Mouse (Mus musculus) naive thymus-derived CD4-positive, alpha-beta T cell, adult 5 months (primary cell): ENCODE data around the gene Cdc37l1. TPM values are rescaled to one million over a fixed set of nuclear protein-coding genes. Genes with fewer than 3 reads are reported as not detected.

ENCODE experiments used
- polyA plus RNA-seq: library from polyadenylated mRNA; unstranded; fragments of 100-300 nt; shearing (Covaris generic); gene quantifications from one replicate; pipeline ENCODE4 v1.2.1, GENCODE M21; 2017

Cdc37l1 gene
- polyA plus RNA-seq: 57.6 TPM

DNA sequence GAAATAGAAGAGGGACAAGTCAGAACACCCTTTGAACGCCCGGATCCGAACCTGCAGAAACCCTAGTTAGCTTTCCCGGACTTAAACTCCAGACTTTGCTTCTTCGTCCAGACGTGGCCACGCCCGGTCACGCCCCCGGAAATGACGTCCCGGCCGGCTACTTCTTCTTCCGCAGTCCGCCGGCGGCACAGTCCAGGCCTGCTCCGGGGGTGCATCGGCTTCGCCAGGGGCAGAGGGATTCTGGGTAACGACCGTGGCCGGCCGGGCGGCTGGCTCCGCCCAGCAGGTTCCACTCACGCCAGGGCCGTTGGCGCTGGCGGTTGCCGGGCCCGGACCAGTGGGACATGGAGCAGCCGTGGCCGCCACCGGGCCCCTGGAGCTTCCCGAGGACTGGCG is at the start of gene Cdc37l1:
Cdc37l1 (plus strand) TSS at position 159 of the 396 bp plus-strand sequence.

GRCm38 (mm10) chr19:28963842-28964551 is 26.2 kb upstream of the Cdc37l1 start, which contains the start of gene Plpp6:
Plpp6 (plus strand) TSS chr19:28963953.

DNA sequence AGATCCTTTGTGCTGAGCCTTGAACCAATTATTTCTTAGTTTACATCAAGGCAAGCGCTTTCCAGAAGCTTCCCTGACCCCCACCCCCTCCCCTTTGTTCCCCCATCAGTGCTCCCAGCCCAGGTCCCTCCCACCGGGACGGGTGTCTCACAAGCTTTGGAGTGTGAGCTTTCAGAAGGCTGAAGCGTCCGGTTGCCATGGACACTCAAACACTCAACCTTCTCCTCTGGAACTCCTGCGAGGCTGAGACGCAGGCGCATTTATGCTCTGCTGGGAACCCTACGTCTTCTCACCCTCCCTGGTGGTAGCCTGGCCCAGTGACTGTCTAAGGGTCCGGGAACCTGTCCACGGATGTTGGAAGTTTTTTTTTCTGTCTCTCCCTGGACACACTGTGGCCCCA is 22.5 kb upstream of the Cdc37l1 start, which contains the start of gene 4430402I18Rik:
4430402I18Rik (minus strand) TSS at position 149 of the 400 bp plus-strand sequence.

GRCm38 (mm10) chr19:29047334-29048170 is 57.4 kb downstream of the Cdc37l1 start, which contains the start of gene Ak3:
Ak3 (minus strand) TSS chr19:29047961.

Other genes with a start within 250 kb of the Cdc37l1 start
- gene Slc1a1, start 155.3 kb upstream of the Cdc37l1 start, polyA plus RNA-seq: not detected
- 14.1 TPM for gene Plpp6, start 26.4 kb upstream of the Cdc37l1 start, polyA plus RNA-seq
- gene 4430402I18Rik, start 22.6 kb upstream of the Cdc37l1 start, polyA plus RNA-seq: not detected
- gene Ak3, start 57.6 kb downstream of the Cdc37l1 start, polyA plus RNA-seq: 25.7 TPM
- 64.3 TPM for gene Rcl1, start 111.0 kb downstream of the Cdc37l1 start, polyA plus RNA-seq